In the genomic region with DNA sequence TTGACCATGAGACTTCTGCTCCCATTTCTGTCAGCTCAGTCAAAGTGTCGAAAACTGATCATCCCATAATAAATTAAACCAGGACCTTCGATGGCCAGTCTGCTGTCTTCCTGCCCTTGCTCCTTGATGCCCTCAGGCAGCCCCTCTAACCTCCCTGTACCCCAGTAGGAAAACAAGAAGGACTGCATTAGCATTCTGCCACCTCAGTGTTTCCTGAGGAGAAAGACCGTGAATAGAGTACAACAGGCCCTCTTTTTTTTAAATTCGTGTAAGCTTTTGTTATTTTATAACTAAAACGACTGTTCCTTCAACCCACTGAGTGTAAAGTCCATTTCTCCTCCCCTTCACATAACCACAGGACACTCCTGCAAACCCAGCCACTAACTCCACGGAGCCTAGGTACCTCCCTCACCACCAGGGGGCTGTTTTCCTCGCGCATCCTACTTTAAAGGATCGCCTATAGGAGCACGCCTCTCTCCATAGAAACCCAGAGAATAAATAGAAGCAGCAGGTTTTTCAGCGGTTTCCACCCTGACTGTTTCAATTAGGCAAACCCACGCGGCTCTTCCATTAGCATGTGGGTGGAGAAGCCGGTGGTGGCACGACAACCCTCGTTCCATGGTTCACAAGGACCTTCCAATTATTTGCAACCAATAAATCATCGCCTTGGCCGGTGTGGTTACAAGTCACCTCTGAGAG, we compare ENCODE assay signal across 8 mouse cellular contexts.
DNase-seq lines count a peak whose midpoint lies in the region; ATAC-seq and TF ChIP-seq lines count a peak whose summit lies in the region.

No protein-coding gene starts in this region.

- H3K27ac ChIP-seq in ES-Bruce4 (ENCODE audit: insufficient read depth, low read length) = no peak overlapping the region
- H3K27ac ChIP-seq in embryonic facial prominence, embryonic 14.5 days (replicated peaks; ENCODE audit: low read depth, low read length) = no peak overlapping the region
- no peak overlapping the region for H3K27ac ChIP-seq in hindbrain, embryonic 14.5 days

- ATAC-seq in embryonic facial prominence, embryonic 14.5 days (ENCODE audit: low read depth) = peak; percentile 82
- ATAC-seq in hindbrain, embryonic 14.5 days (ENCODE audit: low FRiP score) = peak; percentile 65; the same call in 1 of the 2 replicates

- peak; percentile 44 for TF ChIP-seq CTCF in ES-Bruce4 (IDR thresholded peaks at IDR 0.05; ENCODE audit: low read depth, low read length)

- DNase-seq in adrenal gland, postnatal 36 days = peak; percentile 16 to 28
- peak; percentile 71 for DNase-seq in embryonic facial prominence, embryonic 14.5 days (ENCODE audit: low spot score)
- DNase-seq in hindbrain, embryonic 14.5 days (ENCODE audit: low spot score) = peak; percentile 62
- peak; percentile 70 for DNase-seq in layer of hippocampus, adult 9-11 months
- peak; percentile 70 for DNase-seq in mesoderm, embryonic 11.5 days (ENCODE audit: low read depth, low spot score)
- peak; percentile 85 for DNase-seq in telencephalon, adult 2 months (ENCODE audit: low read depth, low spot score)
- DNase-seq in urinary bladder, postnatal 4 days (ENCODE audit: low spot score in 2 of 2) = no peak

- TF ChIP-seq EP300 in ES-Bruce4 (IDR thresholded peaks at IDR 0.05; ENCODE audit: insufficient read depth, low read depth, low read length) = no peak

- no peaks in the 10 kb centered on the region for H3K9me3 ChIP-seq in ES-Bruce4 (replicated peaks; ENCODE audit: control insufficient read depth, insufficient read depth, low read length, poor library complexity, severe bottlenecking)
- no peaks in the 10 kb centered on the region for H3K9me3 ChIP-seq in embryonic facial prominence, embryonic 14.5 days (ENCODE audit: control insufficient read depth, low read length)
- H3K9me3 ChIP-seq in hindbrain, embryonic 14.5 days (ENCODE audit: control insufficient read depth, low read length) = no peaks in the 10 kb centered on the region

- WGBS in embryonic facial prominence, embryonic 14.5 days = 18% methylated on average over 18 of the region's 18 CpGs
- WGBS in hindbrain, embryonic 14.5 days = 17% methylated on average over 18 of the region's 18 CpGs

- H3K4me2 ChIP-seq in embryonic facial prominence, embryonic 14.5 days (ENCODE audit: low read depth, low read length) = peak overlapping the region; percentile 43
- peak overlapping the region; percentile 49 for H3K4me2 ChIP-seq in hindbrain, embryonic 14.5 days (replicated peaks)

- TF ChIP-seq POLR2A in ES-Bruce4 (IDR thresholded peaks at IDR 0.05; ENCODE audit: insufficient read depth, low read length) = no peak

- no peaks in the 10 kb centered on the region for H3K4me1 ChIP-seq in ES-Bruce4 (ENCODE audit: control insufficient read depth, insufficient read depth, low read length)
- H3K4me1 ChIP-seq in embryonic facial prominence, embryonic 14.5 days (ENCODE audit: control insufficient read depth, insufficient read depth, low read length) = no peaks in the 10 kb centered on the region
- no peaks in the 10 kb centered on the region; the same call in 1 of the 2 replicates for H3K4me1 ChIP-seq in hindbrain, embryonic 14.5 days (replicated peaks; ENCODE audit: control insufficient read depth, insufficient read depth, low read length)

- no peak overlapping the region for H3K4me3 ChIP-seq in ES-Bruce4 (ENCODE audit: low read depth, low read length)
- H3K4me3 ChIP-seq in embryonic facial prominence, embryonic 14.5 days (ENCODE audit: low read depth, low read length) = no peak overlapping the region
- H3K4me3 ChIP-seq in hindbrain, embryonic 14.5 days (replicated peaks; ENCODE audit: low read length) = peak overlapping the region; percentile 16

- H3K36me3 ChIP-seq in ES-Bruce4 (ENCODE audit: control insufficient read depth, insufficient read depth, low read length, poor library complexity, severe bottlenecking) = no peaks in the 10 kb centered on the region
- no peaks in the 10 kb centered on the region for H3K36me3 ChIP-seq in embryonic facial prominence, embryonic 14.5 days (ENCODE audit: control insufficient read depth, insufficient read depth, low read length)
- H3K36me3 ChIP-seq in hindbrain, embryonic 14.5 days (replicated peaks; ENCODE audit: control insufficient read depth, insufficient read depth) = no peaks in the 10 kb centered on the region

- H3K27me3 ChIP-seq in ES-Bruce4 (ENCODE audit: control insufficient read depth, insufficient read depth, low read length, poor library complexity, severe bottlenecking) = no peaks in the 10 kb centered on the region
- H3K27me3 ChIP-seq in embryonic facial prominence, embryonic 14.5 days (replicated peaks; ENCODE audit: control insufficient read depth, insufficient read depth, low read length) = no peaks in the 10 kb centered on the region
- H3K27me3 ChIP-seq in hindbrain, embryonic 14.5 days (ENCODE audit: control insufficient read depth, insufficient read depth, low read length) = no peaks in the 10 kb centered on the region

- H3K9ac ChIP-seq in ES-Bruce4 (ENCODE audit: low read depth, poor library complexity, severe bottlenecking) = no peak overlapping the region
- H3K9ac ChIP-seq in embryonic facial prominence, embryonic 14.5 days (ENCODE audit: low read depth, low read length) = no peak overlapping the region
- peak overlapping the region; percentile 34; the same call in 1 of the 2 replicates for H3K9ac ChIP-seq in hindbrain, embryonic 14.5 days

Comparison
In these comparisons a context has a peak if more than half of its experiments do, and no peak if none do; other contexts are left out.
1. DNase-seq: peak in adrenal gland, postnatal 36 days (2 of 2), embryonic facial prominence, embryonic 14.5 days (single experiment), hindbrain, embryonic 14.5 days (single experiment), layer of hippocampus, adult 9-11 months (single experiment), mesoderm, embryonic 11.5 days (single experiment) and telencephalon, adult 2 months (single experiment); none in urinary bladder, postnatal 4 days (0 of 2).